Comparison of ENCODE assay signal across 9 mouse cellular contexts in genomic region chr13:114075724-114076384, GRCm38 (mm10).
A peak's percentile ranks its signal among the peaks of the same experiment; 100 is the strongest.
DNase-seq lines count a peak whose midpoint lies in the region; ATAC-seq and TF ChIP-seq lines count a peak whose summit lies in the region.
"Had no signal": no experiment of that assay in that cellular context is flagged by ENCODE, and none has a peak within 500 bp of the region (broad histone marks: within the 10 kb centered on the region; RNA-seq: fewer than 3 reads in every experiment).

No protein-coding gene starts in this region.

- H3K4me1 ChIP-seq in cortical plate, adult 2 months (ENCODE audit: control insufficient read depth, insufficient read depth, low read length), result no peaks in the 10 kb centered on the region; the same call in 1 of the 2 replicates
- H3K4me1 ChIP-seq in kidney, adult 2 months (ENCODE audit: control insufficient read depth, insufficient read depth, low read length), result no peaks in the 10 kb centered on the region

- TF ChIP-seq CTCF in cortical plate, adult 2 months (IDR thresholded peaks at IDR 0.05; ENCODE audit: extremely low read depth, insufficient read depth, low read length), result peak; percentile 44; the same call in 1 of the 2 replicates
- 0 out of 2 replicates have a peak, but pooled peaks have one; percentile 26 for TF ChIP-seq CTCF in kidney, adult 2 months (conservative IDR thresholded peaks at IDR 0.05; ENCODE audit: insufficient read depth, insufficient read length, low read depth, low read length)

- no peak for TF ChIP-seq POLR2A in cortical plate, adult 2 months (IDR thresholded peaks at IDR 0.05; ENCODE audit: extremely low read depth, insufficient read depth, low read length)
- no peak for TF ChIP-seq POLR2A in kidney, adult 2 months (IDR thresholded peaks at IDR 0.05; ENCODE audit: low read depth, low read length)

- no peaks in the 10 kb centered on the region for H3K27me3 ChIP-seq in kidney, adult 2 months (replicated peaks; ENCODE audit: control insufficient read depth, insufficient read depth, low read length)
- H3K27me3 ChIP-seq: hindbrain, embryonic 15.5 days had no signal

- H3K36me3 ChIP-seq in kidney, adult 2 months (ENCODE audit: control insufficient read depth, insufficient read depth, low read length), result no peaks in the 10 kb centered on the region
- H3K36me3 ChIP-seq: hindbrain, embryonic 15.5 days had no signal

- H3K27ac ChIP-seq in cortical plate, adult 2 months (ENCODE audit: insufficient read depth, low read length), result no peak overlapping the region
- no peak overlapping the region for H3K27ac ChIP-seq in kidney, adult 2 months (ENCODE audit: insufficient read depth, low read depth, low read length)
- H3K27ac ChIP-seq: hindbrain, embryonic 15.5 days had no signal

- ATAC-seq in monocyte, adult 5-6 weeks (replicated peaks; ENCODE audit: insufficient number of reproducible peaks, low FRiP score, low TSS enrichment, poor library complexity, severe bottlenecking), result no peak

- 68% methylated on average over 9 of the region's 9 CpGs for WGBS in kidney, adult 2 months

- DNase-seq in frontal cortex, postnatal 36 days (ENCODE audit: low spot score in 2 of 2), result peak; percentile 17 to 52
- no peak for DNase-seq in frontal cortex, postnatal 14 days (ENCODE audit: low spot score in 2 of 2)
- DNase-seq in right cerebral cortex, adult 2 months (ENCODE audit: low spot score in 2 of 2), result peak; percentile 32 to 57
- DNase-seq in right cerebral cortex, postnatal 14 days, result no peak
- peak; percentile 44 for DNase-seq in kidney, adult 2 months
- peak; percentile 74 for DNase-seq in lung, postnatal 36 days

- H3K4me3 ChIP-seq in cortical plate, adult 2 months (ENCODE audit: insufficient read depth, low read length), result no peak overlapping the region
- H3K4me3 ChIP-seq in kidney, adult 2 months (ENCODE audit: insufficient read depth, low read depth, low read length), result no peak overlapping the region
- H3K4me3 ChIP-seq: hindbrain, embryonic 15.5 days had no signal

Comparison
In these comparisons a context has a peak if more than half of its experiments do, and no peak if none do; other contexts are left out.
1. DNase-seq: peak in frontal cortex, postnatal 36 days (2 of 2), right cerebral cortex, adult 2 months (2 of 2), kidney, adult 2 months (single experiment) and lung, postnatal 36 days (single experiment); none in frontal cortex, postnatal 14 days (0 of 2) and right cerebral cortex, postnatal 14 days (single experiment).